Mouse (Mus musculus): ENCODE results near the gene Casp3. TPM values are rescaled to one million over a fixed set of nuclear protein-coding genes. Genes with fewer than 3 reads are reported as not detected.

Casp3 gene
- polyA plus RNA-seq, 1 experiment: 24.7 TPM

GRCm38 (mm10) chr8:46671496-46671895 lies 54.4 kb downstream of the Casp3 start:
- peak; percentile 41 to 89 for DNase-seq (ENCODE audit: extremely low spot score in 1 of 2, low spot score in 1 of 2)

- no peak for DNase-seq (ENCODE audit: extremely low spot score in 1 of 2, low spot score in 1 of 2)
Observed at GRCm38 (mm10) chr8:46680671-46681365, 63.7 kb downstream of the Casp3 start.

GRCm38 (mm10) chr8:46686664-46687336 lies 69.7 kb downstream of the Casp3 start:
- DNase-seq (ENCODE audit: extremely low spot score in 1 of 2, low spot score in 1 of 2): peak; percentile 91 to 96

Other genes starting within 250 kb of the Casp3 start
- gene Acsl1, start 146.3 kb upstream of the Casp3 start, polyA plus RNA-seq (2012; rRNA removed): 31.7 and 36.2 TPM in 2 replicates
- 2.9 and 4.8 TPM in 2 replicates for gene Cenpu, start 65.3 kb upstream of the Casp3 start, polyA plus RNA-seq (2012; rRNA removed)
- 2.4 and 2.7 TPM in 2 replicates for gene Primpol, start 79 bp upstream of the Casp3 start, polyA plus RNA-seq (2012; rRNA removed)
- 27.9 and 28.1 TPM in 2 replicates for gene Irf2, start 122.4 kb downstream of the Casp3 start, polyA plus RNA-seq (2012; rRNA removed)